Mouse (Mus musculus) myocyte (in vitro differentiated cells): ENCODE data around the gene Nxph3. TPM values are rescaled to one million over a fixed set of nuclear protein-coding genes. Genes with fewer than 3 reads are reported as not detected.

Experiments used
- H3K27me3 ChIP-seq: one replicate; pipeline ENCODE4 v1.6.1; 2011; ENCODE audit not compliant: control insufficient read depth, insufficient read depth, insufficient read length
- H3K36me3 ChIP-seq: one replicate; pipeline ENCODE4 v1.6.1; 2011; ENCODE audit not compliant: control insufficient read depth, insufficient read depth
- H3K4me2 ChIP-seq: one replicate; pipeline ENCODE4 v1.6.1; 2011; ENCODE audit warnings: low read depth, control low read depth
- H3K4me3 ChIP-seq: one replicate; pipeline ENCODE4 v1.5.1; 2011; ENCODE audit warnings: mild to moderate bottlenecking, control low read depth, moderate library complexity
- H3K79me2 ChIP-seq: one replicate; pipeline ENCODE4 v1.6.1; 2011; ENCODE audit not compliant: control insufficient read depth, insufficient read depth
- H3ac ChIP-seq: one replicate; pipeline ENCODE4 v1.6.1; 2011; ENCODE audit not compliant: control insufficient read depth, insufficient read length
- CEBPB ChIP-seq: IDR thresholded peaks from 2 replicates; pipeline ENCODE4 v1.6.1; 2011; ENCODE audit warnings: mild to moderate bottlenecking, moderate library complexity; ENCODE audit not compliant: poor library complexity, insufficient read depth, severe bottlenecking
- E2F4 ChIP-seq: IDR thresholded peaks from one replicate; pipeline ENCODE4 v1.6.1; 2011; ENCODE audit warnings: mild to moderate bottlenecking, control low read depth, moderate library complexity; ENCODE audit not compliant: insufficient read depth
- MAX ChIP-seq: IDR thresholded peaks from one replicate; pipeline ENCODE4 v1.6.1; 2011; ENCODE audit warnings: low read depth, mild to moderate bottlenecking, control low read depth
- MYOD1 ChIP-seq, 3 experiments: IDR thresholded peaks; one replicate each; pipeline ENCODE4 v1.6.1; 2011; ENCODE audit warnings: control low read depth in 2 of 3, low read depth in 2 of 3, mild to moderate bottlenecking in 2 of 3, moderate library complexity in 1 of 3; ENCODE audit not compliant: insufficient read length in 2 of 3, control insufficient read depth in 1 of 3
- MYOG ChIP-seq, 3 experiments: IDR thresholded peaks; one replicate each; pipeline ENCODE4 v1.6.1; 2011; ENCODE audit warnings: control low read depth in 2 of 3, low read depth in 2 of 3, mild to moderate bottlenecking in 2 of 3; ENCODE audit not compliant: insufficient read length in 2 of 3, control insufficient read depth in 1 of 3, insufficient read depth in 1 of 3
- POLR2A ChIP-seq: IDR thresholded peaks from one replicate; pipeline ENCODE4 v1.6.1; 2011; ENCODE audit warnings: low read depth, mild to moderate bottlenecking, control low read depth, moderate library complexity; ENCODE audit not compliant: insufficient read length
- POLR2AphosphoS2 ChIP-seq: IDR thresholded peaks from one replicate; pipeline ENCODE4 v1.6.1; 2011; ENCODE audit warnings: low read depth, control low read depth; ENCODE audit not compliant: insufficient read length
- REST ChIP-seq: IDR thresholded peaks from one replicate; pipeline ENCODE4 v1.6.1; 2011; ENCODE audit warnings: mild to moderate bottlenecking, control low read depth, moderate library complexity; ENCODE audit not compliant: insufficient read depth, insufficient read length
- SRF ChIP-seq: IDR thresholded peaks from one replicate; pipeline ENCODE4 v1.6.1; 2011; ENCODE audit warnings: low read depth; ENCODE audit not compliant: control insufficient read depth, insufficient read length
- TCF12 ChIP-seq: IDR thresholded peaks from one replicate; pipeline ENCODE4 v1.6.1; 2011; ENCODE audit warnings: mild to moderate bottlenecking, control low read depth; ENCODE audit not compliant: poor library complexity, insufficient read depth, severe bottlenecking
- TCF3 ChIP-seq: IDR thresholded peaks from one replicate; pipeline ENCODE4 v1.6.1; 2011; ENCODE audit warnings: low read depth, control low read depth; ENCODE audit not compliant: insufficient read length
- USF1 ChIP-seq: IDR thresholded peaks from one replicate; pipeline ENCODE4 v1.6.1; 2011; ENCODE audit warnings: low read depth, mild to moderate bottlenecking, control low read depth, moderate library complexity
- polyA plus RNA-seq: library from polyadenylated mRNA; unstranded; fragments of >200 nt; fragmentation: generic; extraction: Trizol; gene quantifications from one replicate; pipeline ENCODE4 v1.2.1, GENCODE M21; 2012; ENCODE audit warnings: missing spikeins

The Nxph3 gene
- polyA plus RNA-seq, 1 experiment, result 0.04 TPM

DNA sequence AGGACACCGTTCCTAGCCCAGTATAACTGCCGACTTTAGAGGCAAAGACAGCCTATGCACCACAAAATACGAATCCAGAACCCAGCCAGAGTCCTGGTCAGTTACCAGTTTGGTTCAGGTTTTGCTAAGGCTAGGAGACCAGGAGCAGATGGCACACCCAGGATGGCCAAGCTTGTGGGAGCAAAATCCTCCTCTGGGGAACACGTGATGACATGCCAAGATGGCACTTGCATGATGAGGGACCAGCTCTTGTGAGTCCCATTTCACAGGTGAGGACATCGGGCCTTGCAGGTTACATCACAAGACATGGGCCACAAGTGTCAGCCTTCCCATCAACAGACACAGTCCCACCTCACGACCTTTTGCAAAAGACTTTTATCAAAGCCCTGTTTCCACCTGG lies 2.0 kb downstream of the Nxph3 start:
- H3K79me2 ChIP-seq, result no peaks in the 10 kb centered on the region
- H3K4me2 ChIP-seq, result no peak overlapping the region
- no peaks in the 10 kb centered on the region for H3K36me3 ChIP-seq
- no peak overlapping the region for H3K4me3 ChIP-seq
- TF ChIP-seq SRF (no peak), POLR2AphosphoS2 (no peak), MAX (no peak)
- H3ac ChIP-seq, result no peak overlapping the region
- H3K27me3 ChIP-seq, result peaks cover 29% of the 10 kb centered on the region

DNA sequence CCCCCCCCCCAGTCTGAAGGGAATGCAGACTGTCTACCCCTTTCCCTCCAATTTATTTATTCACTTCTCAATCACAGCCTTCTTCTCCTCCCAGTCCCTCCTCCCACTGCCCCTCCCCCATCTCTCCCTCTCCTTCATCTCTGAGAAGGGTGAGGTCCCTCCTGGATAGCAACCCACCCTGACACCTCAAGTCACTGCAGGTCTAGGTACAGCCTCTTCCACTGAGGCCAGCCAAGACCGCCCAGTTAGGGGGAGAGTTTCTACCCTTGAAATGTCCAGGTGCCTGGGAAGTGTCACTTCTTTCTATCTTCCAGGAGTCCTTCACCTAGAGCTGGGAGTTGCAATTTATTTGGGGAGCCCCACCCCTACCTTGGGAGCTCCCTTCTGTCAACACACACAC lies 2.5 kb downstream of the Nxph3 start:
- Histone ChIP-seq H3K36me3 (no peaks in the 10 kb centered on the region), H3K4me3 (no peak overlapping the region), H3ac (no peak overlapping the region), H3K4me2 (no peak overlapping the region), H3K27me3 (peaks cover 27% of the 10 kb centered on the region), H3K79me2 (no peaks in the 10 kb centered on the region)
- TF ChIP-seq E2F4 (no peak), TCF3 (no peak), POLR2A (no peak), TCF12 (no peak), REST (no peak), MYOG (IDR thresholded peaks at IDR 0.05; ENCODE audit: control insufficient read depth in 1 of 3, insufficient read depth in 1 of 3, insufficient read length in 2 of 3, low read depth in 2 of 3) (no peak), MYOD1 (IDR thresholded peaks at IDR 0.05; ENCODE audit: control insufficient read depth in 1 of 3, insufficient read length in 2 of 3, low read depth in 2 of 3) (no peak), USF1 (no peak), SRF (no peak), CEBPB (no peak), MAX (no peak), POLR2AphosphoS2 (no peak)

DNA sequence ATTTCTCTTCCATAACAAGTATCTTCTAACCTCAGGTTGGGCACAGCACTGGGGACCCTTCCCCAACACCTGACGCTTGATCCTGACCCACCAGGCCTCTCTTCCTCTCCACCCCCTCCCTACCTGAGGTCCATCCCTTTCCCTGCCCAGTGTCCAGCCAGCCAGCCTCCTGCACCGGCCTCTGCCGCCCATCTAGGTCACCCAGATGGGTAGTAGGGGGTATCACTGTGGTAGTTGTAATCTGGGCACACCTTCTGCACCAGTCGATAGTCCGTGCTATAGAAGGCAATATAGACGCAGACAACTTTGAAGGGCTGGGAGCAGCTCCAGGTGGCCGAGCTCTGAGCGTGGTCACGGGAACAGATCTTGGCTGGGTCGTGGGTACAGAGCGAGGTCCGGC lies 3.7 kb downstream of the Nxph3 start:
- Histone ChIP-seq H3ac (no peak overlapping the region), H3K4me2 (no peak overlapping the region), H3K79me2 (no peaks in the 10 kb centered on the region), H3K27me3 (peaks cover 24% of the 10 kb centered on the region), H3K36me3 (no peaks in the 10 kb centered on the region), H3K4me3 (no peak overlapping the region)
- TF ChIP-seq TCF12, result no peak
- TF ChIP-seq MYOD1 (IDR thresholded peaks at IDR 0.05; ENCODE audit: control insufficient read depth in 1 of 3, insufficient read length in 2 of 3, low read depth in 2 of 3), result no peak
- TF ChIP-seq REST, result no peak
- TF ChIP-seq MYOG (IDR thresholded peaks at IDR 0.05; ENCODE audit: control insufficient read depth in 1 of 3, insufficient read depth in 1 of 3, insufficient read length in 2 of 3, low read depth in 2 of 3), result no peak
- TF ChIP-seq SRF, result no peak
- no peak for TF ChIP-seq TCF3
- TF ChIP-seq MAX, result no peak
- no peak for TF ChIP-seq USF1

DNA sequence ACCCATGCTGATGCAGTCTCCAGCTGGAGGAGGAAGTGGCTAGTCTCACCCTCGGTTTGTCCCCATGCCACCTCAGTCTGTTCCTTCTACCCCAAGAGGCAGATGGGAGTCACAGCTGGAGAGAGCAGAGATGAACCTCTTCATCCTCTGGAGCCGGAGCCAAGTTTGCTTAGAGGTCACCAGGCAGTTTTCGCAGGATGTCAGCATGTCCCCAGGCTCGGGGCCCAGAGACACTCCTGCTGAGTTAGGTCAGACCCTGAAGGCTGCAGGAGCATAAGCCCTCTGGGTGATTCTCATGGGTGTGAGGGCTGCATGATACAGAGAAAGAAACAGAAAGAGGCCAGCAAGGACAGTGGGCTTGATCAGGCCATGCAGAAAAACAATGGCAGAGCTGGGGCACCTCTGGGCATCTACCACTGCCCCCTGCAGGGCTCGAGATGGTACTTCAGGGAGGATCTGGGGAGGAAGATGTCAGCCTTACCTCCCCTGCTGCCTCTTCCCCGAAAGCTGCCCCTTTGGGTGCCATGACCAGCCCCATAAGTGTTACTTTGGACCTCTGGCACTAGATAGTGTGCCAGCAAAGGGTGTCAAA lies 5.1 kb downstream of the Nxph3 start:
- Histone ChIP-seq H3K27me3 (peaks cover 18% of the 10 kb centered on the region), H3K36me3 (no peaks in the 10 kb centered on the region), H3K4me3 (no peak overlapping the region), H3K4me2 (no peak overlapping the region), H3K79me2 (no peaks in the 10 kb centered on the region), H3ac (no peak overlapping the region)
- TF ChIP-seq TCF3, result no peak
- no peak for TF ChIP-seq CEBPB
- no peak for TF ChIP-seq POLR2AphosphoS2
- TF ChIP-seq MYOD1 (IDR thresholded peaks at IDR 0.05; ENCODE audit: control insufficient read depth in 1 of 3, insufficient read length in 2 of 3, low read depth in 2 of 3), result no peak
- no peak for TF ChIP-seq MAX
- no peak for TF ChIP-seq REST
- TF ChIP-seq TCF12, result no peak

DNA sequence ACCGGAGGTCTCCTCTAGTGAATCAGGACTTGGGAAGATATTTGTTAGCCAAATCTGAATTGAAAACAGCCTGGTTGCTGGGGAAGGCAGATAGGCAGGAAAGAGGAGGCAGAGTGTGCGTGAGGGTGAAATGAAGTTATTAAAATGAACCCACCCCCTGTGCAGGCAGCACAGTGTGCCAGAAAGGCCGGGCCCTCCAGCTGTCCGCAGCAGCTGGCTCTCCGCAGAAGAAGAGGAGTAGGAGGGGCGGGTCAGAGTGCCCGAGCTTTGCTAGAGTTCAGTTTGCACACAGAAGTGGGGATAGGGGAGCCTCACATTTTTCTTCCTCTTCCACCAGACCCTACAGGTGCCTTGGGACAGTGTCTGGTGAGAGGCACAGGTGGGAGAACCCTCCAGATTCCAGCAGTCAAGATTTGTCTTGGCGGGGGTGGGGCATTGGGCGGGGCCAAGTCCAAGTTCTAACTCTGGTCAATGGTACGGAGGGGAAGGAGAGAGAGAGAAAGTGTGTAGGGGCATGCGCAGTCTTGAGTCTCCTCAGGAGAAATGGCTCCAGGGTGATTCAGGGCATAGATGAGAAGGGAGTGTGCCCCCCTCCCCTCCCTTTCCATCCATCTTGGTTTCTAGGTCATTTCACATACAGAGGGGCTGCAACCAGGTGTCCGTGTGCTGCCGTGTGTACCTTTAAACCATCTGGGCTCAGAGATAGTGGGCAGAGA lies 6.0 kb downstream of the Nxph3 start:
- Histone ChIP-seq H3K36me3 (no peaks in the 10 kb centered on the region), H3ac (no peak overlapping the region), H3K27me3 (peaks cover 9% of the 10 kb centered on the region), H3K4me2 (peak overlapping the region; percentile 44), H3K79me2 (no peaks in the 10 kb centered on the region), H3K4me3 (no peak overlapping the region)
- TF ChIP-seq USF1 (no peak), TCF12 (no peak), CEBPB (no peak), MYOG (IDR thresholded peaks at IDR 0.05; ENCODE audit: control insufficient read depth in 1 of 3, insufficient read depth in 1 of 3, insufficient read length in 2 of 3, low read depth in 2 of 3) (peak in 2 of 3 experiments; percentile 39 to 72), SRF (no peak), POLR2AphosphoS2 (no peak), REST (no peak), TCF3 (peak; percentile 11), MAX (no peak), POLR2A (no peak), MYOD1 (IDR thresholded peaks at IDR 0.05; ENCODE audit: control insufficient read depth in 1 of 3, insufficient read length in 2 of 3, low read depth in 2 of 3) (peak in 2 of 3 experiments; percentile 53 to 60), E2F4 (no peak)
